Mouse (Mus musculus) C2C12 (cell line): ENCODE results near the gene Clmp. TPM values are rescaled to one million over a fixed set of nuclear protein-coding genes. Genes with fewer than 3 reads are reported as not detected.

Experiments
- H3K27me3 ChIP-seq: one replicate; pipeline ENCODE4 v1.6.1; 2011; ENCODE audit not compliant: control insufficient read depth, insufficient read depth, insufficient read length
- H3K36me3 ChIP-seq: one replicate; pipeline ENCODE4 v1.6.1; 2011; ENCODE audit not compliant: control insufficient read depth, insufficient read depth
- H3K4me3 ChIP-seq: one replicate; pipeline ENCODE4 v1.5.1; 2011; ENCODE audit warnings: mild to moderate bottlenecking, control low read depth; ENCODE audit not compliant: poor library complexity, insufficient read depth, severe bottlenecking
- H3K79me2 ChIP-seq: one replicate; pipeline ENCODE4 v1.6.1; 2011; ENCODE audit not compliant: control insufficient read depth, insufficient read depth
- H3K79me3 ChIP-seq: one replicate; pipeline ENCODE4 v1.6.1; 2011; ENCODE audit warnings: low read depth, control low read depth
- H3ac ChIP-seq: one replicate; pipeline ENCODE3; 2011; ENCODE audit warnings: low read depth; ENCODE audit not compliant: control insufficient read depth, insufficient read length
- CEBPB ChIP-seq: IDR thresholded peaks from one replicate; pipeline ENCODE4 v1.6.1; 2011; ENCODE audit warnings: low read depth, mild to moderate bottlenecking, control low read depth, moderate library complexity
- CTCF ChIP-seq: IDR thresholded peaks from one replicate; pipeline ENCODE4 v1.5.1; 2011; ENCODE audit not compliant: control insufficient read depth, insufficient read depth, insufficient read length
- FOSL1 ChIP-seq: IDR thresholded peaks from one replicate; pipeline ENCODE4 v1.8.0; 2011; ENCODE audit warnings: mild to moderate bottlenecking, low read length; ENCODE audit not compliant: poor library complexity, insufficient read depth, severe bottlenecking
- MAX ChIP-seq: IDR thresholded peaks from one replicate; pipeline ENCODE4 v1.6.1; 2011; ENCODE audit warnings: mild to moderate bottlenecking, control low read depth
- MYOD1 ChIP-seq: IDR thresholded peaks from one replicate; pipeline ENCODE4 v1.6.1; 2011; ENCODE audit warnings: low read depth; ENCODE audit not compliant: control insufficient read depth, insufficient read length
- MYOG ChIP-seq: IDR thresholded peaks from one replicate; pipeline ENCODE4 v1.6.1; 2011; ENCODE audit not compliant: control insufficient read depth, insufficient read length; ENCODE audit errors: extremely low read depth
- USF1 ChIP-seq: IDR thresholded peaks from one replicate; pipeline ENCODE4 v1.6.1; 2011; ENCODE audit warnings: low read depth, mild to moderate bottlenecking, control low read depth, moderate library complexity
- polyA plus RNA-seq: library from polyadenylated mRNA; unstranded; fragments of >200 nt; fragmentation: generic; extraction: Trizol; gene quantifications from one replicate; pipeline ENCODE4 v1.2.1, GENCODE M21; 2012; ENCODE audit warnings: missing spikeins

Clmp gene
- polyA plus RNA-seq, 1 experiment, result 13.6 TPM

DNA sequence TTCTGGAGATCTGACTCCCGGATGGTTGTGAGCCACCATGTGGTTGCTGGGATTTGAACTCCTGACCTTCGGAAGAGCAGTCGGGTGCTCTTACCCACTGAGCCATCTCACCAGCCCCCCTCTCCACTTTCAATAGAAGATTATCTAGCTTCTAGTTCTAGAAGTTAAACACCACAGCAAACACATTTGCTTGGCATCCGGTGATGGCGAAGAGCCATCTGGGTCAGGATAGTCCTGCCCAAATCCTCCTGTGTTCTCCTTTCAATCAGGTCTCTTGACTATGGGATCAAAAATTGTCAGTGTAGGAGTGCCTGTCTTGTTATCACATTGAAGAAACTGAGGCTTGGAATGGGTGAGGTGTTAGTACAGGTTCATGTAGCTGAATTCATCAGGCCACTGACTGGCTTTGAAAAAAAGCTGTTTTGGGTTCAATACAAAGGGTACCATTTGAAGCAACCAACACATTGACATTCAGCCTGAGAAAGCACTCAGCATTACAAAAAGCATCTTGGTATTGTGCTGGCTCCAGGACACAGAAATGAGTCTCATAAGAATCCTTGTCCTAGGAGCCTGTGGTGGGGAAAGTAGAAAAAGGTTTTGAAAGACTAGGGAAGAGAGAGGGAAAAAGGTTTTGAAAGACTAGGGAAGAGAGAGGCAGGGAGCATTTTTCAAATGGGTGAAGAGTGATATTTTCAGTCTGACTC lies 131.7 kb downstream of the Clmp start:
- H3K36me3 ChIP-seq, result no peaks in the 10 kb centered on the region
- no peak for TF ChIP-seq MYOD1
- TF ChIP-seq MYOG, result no peak
- no peak for TF ChIP-seq USF1
- no peak for TF ChIP-seq FOSL1
- no peak for TF ChIP-seq MAX
- no peak for TF ChIP-seq CTCF
- TF ChIP-seq CEBPB, result no peak

DNA sequence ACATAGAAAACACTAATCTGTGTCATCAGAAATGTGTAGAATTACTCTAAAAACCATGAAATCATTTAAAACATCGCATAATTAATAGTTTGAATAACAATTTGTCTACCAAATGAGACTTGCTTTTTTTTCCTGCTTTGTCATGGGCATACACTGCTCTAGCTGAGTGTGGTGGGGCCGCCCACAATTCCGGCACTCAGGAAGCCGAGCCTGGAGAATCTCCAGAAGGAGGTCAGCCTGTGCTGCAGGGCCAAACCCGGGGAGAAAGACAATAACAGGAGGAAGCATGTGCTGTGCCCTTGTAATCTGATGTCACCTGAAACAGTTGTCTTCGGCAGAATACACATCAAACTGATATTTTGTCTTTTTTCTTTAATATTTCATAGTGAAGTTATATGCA lies 139.8 kb downstream of the Clmp start:
- no peak for TF ChIP-seq MYOD1
- TF ChIP-seq CEBPB, result no peak
- no peak for TF ChIP-seq FOSL1
- TF ChIP-seq USF1, result no peak
- no peak for TF ChIP-seq MAX
- TF ChIP-seq CTCF, result no peak
- no peak for TF ChIP-seq MYOG
- Histone ChIP-seq H3K4me3 (no peak overlapping the region), H3K36me3 (no peaks in the 10 kb centered on the region), H3K79me2 (no peaks in the 10 kb centered on the region), H3K79me3 (no peaks in the 10 kb centered on the region), H3K27me3 (peaks cover 4% of the 10 kb centered on the region), H3ac (no peak overlapping the region)

More for the DNA sequence above, 131.7 kb downstream of the Clmp start:
- H3K4me3 ChIP-seq, result no peak overlapping the region
- no peak overlapping the region for H3ac ChIP-seq
- H3K79me3 ChIP-seq, result no peaks in the 10 kb centered on the region
- H3K79me2 ChIP-seq, result no peaks in the 10 kb centered on the region
- no peaks in the 10 kb centered on the region for H3K27me3 ChIP-seq

DNA sequence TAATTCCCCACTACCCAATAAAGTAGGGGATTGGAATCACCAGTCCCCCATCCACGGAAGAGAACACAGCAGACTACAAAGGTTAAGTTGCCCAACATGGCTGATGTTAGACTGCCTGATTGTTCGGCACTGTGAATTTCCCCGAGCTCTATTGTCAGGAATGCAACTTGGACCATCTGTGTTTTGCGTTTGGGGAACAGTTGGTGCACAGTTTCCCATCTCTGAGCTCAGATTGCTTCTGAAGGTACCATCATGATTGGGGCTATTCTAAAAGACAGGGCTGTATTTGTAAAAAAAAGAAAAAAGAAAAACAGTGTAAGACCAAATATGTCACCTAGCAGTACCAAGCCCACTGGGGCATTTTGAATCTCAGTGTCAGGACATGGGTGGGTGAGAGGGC lies 141.6 kb downstream of the Clmp start:
- TF ChIP-seq MAX (no peak), USF1 (no peak), MYOD1 (no peak), FOSL1 (no peak), CEBPB (no peak), MYOG (no peak), CTCF (no peak)
- Histone ChIP-seq H3K4me3 (no peak overlapping the region), H3K36me3 (no peaks in the 10 kb centered on the region), H3K79me2 (no peaks in the 10 kb centered on the region), H3K27me3 (peaks cover 4% of the 10 kb centered on the region), H3ac (no peak overlapping the region), H3K79me3 (no peaks in the 10 kb centered on the region)

DNA sequence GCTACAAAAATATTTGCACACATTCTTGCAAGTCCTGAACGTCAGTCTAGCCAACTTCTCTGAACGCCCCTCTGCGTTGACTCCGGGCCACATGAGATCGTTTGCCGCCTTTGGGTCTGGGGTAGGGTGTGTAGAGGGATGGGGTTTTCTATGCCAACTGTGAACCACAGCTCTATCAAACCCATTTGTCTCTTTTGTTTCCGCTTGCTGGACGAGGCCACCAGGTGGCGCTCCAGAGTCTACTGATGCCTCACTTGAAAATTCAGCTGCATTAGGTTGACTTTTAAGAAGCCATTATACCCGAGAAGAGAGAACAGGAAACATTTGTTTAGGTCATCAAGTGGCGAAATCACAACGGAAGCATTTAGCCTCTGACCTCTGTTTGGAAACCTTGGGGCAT lies 148.8 kb downstream of the Clmp start:
- TF ChIP-seq CEBPB, result no peak
- no peak for TF ChIP-seq USF1
- no peak for TF ChIP-seq FOSL1
- no peak for TF ChIP-seq MYOD1
- TF ChIP-seq MYOG, result no peak
- TF ChIP-seq MAX, result no peak
- TF ChIP-seq CTCF, result peak; percentile 42
- H3K79me2 ChIP-seq, result no peaks in the 10 kb centered on the region

More for the DNA sequence above, 148.8 kb downstream of the Clmp start:
- Histone ChIP-seq H3K27me3 (peaks cover 4% of the 10 kb centered on the region), H3K36me3 (no peaks in the 10 kb centered on the region), H3K4me3 (no peak overlapping the region), H3ac (no peak overlapping the region), H3K79me3 (no peaks in the 10 kb centered on the region)

Other genes with a start within 250 kb of the Clmp start
- gene Gramd1b, start 154.6 kb upstream of the Clmp start, polyA plus RNA-seq, result 3.7 TPM
- not detected for gene Gm21915, start 15.3 kb upstream of the Clmp start, polyA plus RNA-seq
- 1,815 TPM for gene Hspa8, start 115.0 kb downstream of the Clmp start, polyA plus RNA-seq
- gene Bsx, start 188.2 kb downstream of the Clmp start, polyA plus RNA-seq, result not detected